Mouse (Mus musculus): ENCODE results near the gene Ttc23l. TPM values are rescaled to one million over a fixed set of nuclear protein-coding genes. Genes with fewer than 3 reads are reported as not detected.

The Ttc23l gene
- total RNA-seq, 2 experiments from 2014 or later, result not detected

Other genes with a start within 250 kb of the Ttc23l start
- gene Gm21973, start 233.3 kb downstream of the Ttc23l start, total RNA-seq (2021), result not detected
- not detected for gene Agxt2, start 200.1 kb downstream of the Ttc23l start, total RNA-seq (2021)
- 10 to 100 TPM; 42.9 to 51.0 TPM for gene Dnajc21, start 88.2 kb downstream of the Ttc23l start, total RNA-seq (2021)
- 10 to 100 TPM; 14.3 to 16.4 TPM for gene Brix1, start 72.7 kb downstream of the Ttc23l start, total RNA-seq (2021)
- 1 to 10 TPM; 3.5 to 4.7 TPM for gene Rad1, start 72.7 kb downstream of the Ttc23l start, total RNA-seq (2021)
- 1 to 10 TPM; 2.6 to 3.5 TPM for gene Rai14, start 156.0 kb upstream of the Ttc23l start, total RNA-seq (2021)

All from gastrocnemius, postnatal 25 days (tissue).